Mouse (Mus musculus): Measurements from ENCODE around the gene Inip. TPM values are rescaled to one million over a fixed set of nuclear protein-coding genes. Genes with fewer than 3 reads are reported as not detected.

Inip gene
- polyA plus RNA-seq, 1 experiment = 7.5 TPM

GRCm38 (mm10) chr4:59777828-59778227 lies 23.6 kb downstream of the Inip start:
- H3K27ac ChIP-seq (ENCODE audit: insufficient read depth, low read depth, low read length) = no peak overlapping the region
- no peak for DNase-seq
- H3K36me3 ChIP-seq (ENCODE audit: control insufficient read depth, insufficient read depth, low read length) = peaks cover 2% of the 10 kb centered on the region
- TF ChIP-seq CTCF (conservative IDR thresholded peaks at IDR 0.05; ENCODE audit: insufficient read depth, insufficient read length, low read depth, low read length) (no peak), POLR2A (IDR thresholded peaks at IDR 0.05; ENCODE audit: low read depth, low read length) (no peak)
- H3K4me1 ChIP-seq (ENCODE audit: control insufficient read depth, insufficient read depth, low read length) = peaks cover 2% of the 10 kb centered on the region; the same call in 1 of the 2 replicates
- no peak overlapping the region for H3K4me3 ChIP-seq (ENCODE audit: insufficient read depth, low read depth, low read length)
- no peaks in the 10 kb centered on the region for H3K27me3 ChIP-seq (replicated peaks; ENCODE audit: control insufficient read depth, insufficient read depth, low read length)
- WGBS = 81% methylated on average over 3 of the region's 3 CpGs

GRCm38 (mm10) chr4:59772171-59772879 lies 29.1 kb downstream of the Inip start:
- Histone ChIP-seq H3K36me3 (ENCODE audit: control insufficient read depth, insufficient read depth, low read length) (peaks cover 6% of the 10 kb centered on the region), H3K27me3 (replicated peaks; ENCODE audit: control insufficient read depth, insufficient read depth, low read length) (no peaks in the 10 kb centered on the region), H3K4me1 (ENCODE audit: control insufficient read depth, insufficient read depth, low read length) (no peaks in the 10 kb centered on the region), H3K27ac (ENCODE audit: insufficient read depth, low read depth, low read length) (no peak overlapping the region), H3K4me3 (ENCODE audit: insufficient read depth, low read depth, low read length) (no peak overlapping the region)
- TF ChIP-seq CTCF (conservative IDR thresholded peaks at IDR 0.05; ENCODE audit: insufficient read depth, insufficient read length, low read depth, low read length) (no peak), POLR2A (IDR thresholded peaks at IDR 0.05; ENCODE audit: low read depth, low read length) (no peak)
- DNase-seq = no peak
- WGBS = 82% methylated on average over 17 of the region's 17 CpGs

- TF ChIP-seq POLR2A (IDR thresholded peaks at IDR 0.05; ENCODE audit: low read depth, low read length) (no peak), CTCF (conservative IDR thresholded peaks at IDR 0.05; ENCODE audit: insufficient read depth, insufficient read length, low read depth, low read length) (no peak)
- H3K4me1 ChIP-seq (ENCODE audit: control insufficient read depth, insufficient read depth, low read length) = no peaks in the 10 kb centered on the region
- DNase-seq = no peak
- no peak overlapping the region for H3K27ac ChIP-seq (ENCODE audit: insufficient read depth, low read depth, low read length)
- no peaks in the 10 kb centered on the region for H3K27me3 ChIP-seq (replicated peaks; ENCODE audit: control insufficient read depth, insufficient read depth, low read length)
- H3K4me3 ChIP-seq (ENCODE audit: insufficient read depth, low read depth, low read length) = no peak overlapping the region
- 70% methylated on average over 2 of the region's 2 CpGs for WGBS
- peaks cover 4% of the 10 kb centered on the region for H3K36me3 ChIP-seq (ENCODE audit: control insufficient read depth, insufficient read depth, low read length)
Measured at GRCm38 (mm10) chr4:59767717-59768116, 33.7 kb downstream of the Inip start.

GRCm38 (mm10) chr4:59765385-59766005 lies 35.9 kb downstream of the Inip start:
- Histone ChIP-seq H3K4me1 (ENCODE audit: control insufficient read depth, insufficient read depth, low read length) (no peaks in the 10 kb centered on the region), H3K27ac (ENCODE audit: insufficient read depth, low read depth, low read length) (no peak overlapping the region), H3K27me3 (replicated peaks; ENCODE audit: control insufficient read depth, insufficient read depth, low read length) (no peaks in the 10 kb centered on the region), H3K36me3 (ENCODE audit: control insufficient read depth, insufficient read depth, low read length) (no peaks in the 10 kb centered on the region), H3K4me3 (ENCODE audit: insufficient read depth, low read depth, low read length) (no peak overlapping the region)
- 19% methylated on average over 7 of the region's 7 CpGs for WGBS
- peak; percentile 58 for DNase-seq
- TF ChIP-seq POLR2A (IDR thresholded peaks at IDR 0.05; ENCODE audit: low read depth, low read length) (no peak), CTCF (conservative IDR thresholded peaks at IDR 0.05; ENCODE audit: insufficient read depth, insufficient read length, low read depth, low read length) (no peak)

- TF ChIP-seq CTCF (conservative IDR thresholded peaks at IDR 0.05; ENCODE audit: insufficient read depth, insufficient read length, low read depth, low read length) (no peak), POLR2A (IDR thresholded peaks at IDR 0.05; ENCODE audit: low read depth, low read length) (no peak)
- 53% methylated on average over 7 of the region's 7 CpGs for WGBS
- no peak for DNase-seq
- no peaks in the 10 kb centered on the region for H3K27me3 ChIP-seq (replicated peaks; ENCODE audit: control insufficient read depth, insufficient read depth, low read length)
- H3K4me1 ChIP-seq (ENCODE audit: control insufficient read depth, insufficient read depth, low read length) = no peaks in the 10 kb centered on the region
- H3K27ac ChIP-seq (ENCODE audit: insufficient read depth, low read depth, low read length) = no peak overlapping the region
- no peak overlapping the region for H3K4me3 ChIP-seq (ENCODE audit: insufficient read depth, low read depth, low read length)
- H3K36me3 ChIP-seq (ENCODE audit: control insufficient read depth, insufficient read depth, low read length) = no peaks in the 10 kb centered on the region
Measured at GRCm38 (mm10) chr4:59764950-59765349, 36.4 kb downstream of the Inip start.

- 55% methylated on average over 4 of the region's 4 CpGs for WGBS
- TF ChIP-seq POLR2A (IDR thresholded peaks at IDR 0.05; ENCODE audit: low read depth, low read length) = no peak
- TF ChIP-seq CTCF (conservative IDR thresholded peaks at IDR 0.05; ENCODE audit: insufficient read depth, insufficient read length, low read depth, low read length) = no peak
- Histone ChIP-seq H3K27me3 (replicated peaks; ENCODE audit: control insufficient read depth, insufficient read depth, low read length) (no peaks in the 10 kb centered on the region), H3K27ac (ENCODE audit: insufficient read depth, low read depth, low read length) (no peak overlapping the region), H3K36me3 (ENCODE audit: control insufficient read depth, insufficient read depth, low read length) (no peaks in the 10 kb centered on the region), H3K4me1 (ENCODE audit: control insufficient read depth, insufficient read depth, low read length) (peaks cover 5% of the 10 kb centered on the region; the same call in 1 of the 2 replicates), H3K4me3 (ENCODE audit: insufficient read depth, low read depth, low read length) (no peak overlapping the region)
- DNase-seq = no peak
Measured at GRCm38 (mm10) chr4:59761365-59761729, 40.0 kb downstream of the Inip start.

- peaks cover 5% of the 10 kb centered on the region; the same call in 1 of the 2 replicates for H3K4me1 ChIP-seq (ENCODE audit: control insufficient read depth, insufficient read depth, low read length)
- H3K27ac ChIP-seq (ENCODE audit: insufficient read depth, low read depth, low read length) = no peak overlapping the region
- DNase-seq = peak; percentile 71
Measured at GRCm38 (mm10) chr4:59760636-59761364, 40.6 kb downstream of the Inip start.

More at GRCm38 (mm10) chr4:59760636-59761364, 40.6 kb downstream of the Inip start:
- H3K4me3 ChIP-seq (ENCODE audit: insufficient read depth, low read depth, low read length) = no peak overlapping the region
- no peaks in the 10 kb centered on the region for H3K36me3 ChIP-seq (ENCODE audit: control insufficient read depth, insufficient read depth, low read length)
- H3K27me3 ChIP-seq (replicated peaks; ENCODE audit: control insufficient read depth, insufficient read depth, low read length) = no peaks in the 10 kb centered on the region
- WGBS = 37% methylated on average over 10 of the region's 10 CpGs
- peak; percentile 62 for TF ChIP-seq CTCF (conservative IDR thresholded peaks at IDR 0.05; ENCODE audit: insufficient read depth, insufficient read length, low read depth, low read length)
- TF ChIP-seq POLR2A (IDR thresholded peaks at IDR 0.05; ENCODE audit: low read depth, low read length) = no peak

Measured in kidney, adult 2 months (tissue).